Mouse (Mus musculus) cerebellum, adult 18-20 months (tissue): Measurements from ENCODE around the gene Slc24a2.

Experiments used
- DNase-seq, 2 experiments: peaks; one replicate each; pipeline ENCODE4 v3.0.0; 2021

Gene Slc24a2

GRCm38 (mm10) chr4:86948794-86949193 lies 281.5 kb downstream of the Slc24a2 start:
- DNase-seq: no peak

- DNase-seq: no peak
Observed at GRCm38 (mm10) chr4:86943296-86943695, 287.0 kb downstream of the Slc24a2 start.

GRCm38 (mm10) chr4:86942656-86943055 lies 287.6 kb downstream of the Slc24a2 start:
- no peak for DNase-seq

GRCm38 (mm10) chr4:86936706-86937105 lies 293.6 kb downstream of the Slc24a2 start:
- no peak for DNase-seq

- DNase-seq: no peak
Observed at GRCm38 (mm10) chr4:86936217-86936616, 294.1 kb downstream of the Slc24a2 start.
